Mouse (Mus musculus): ENCODE results near the gene Pdss1. TPM values are rescaled to one million over a fixed set of nuclear protein-coding genes. Genes with fewer than 3 reads are reported as not detected.
"Not testable (repeated sequence)": the region's sequence is repeated elsewhere in the genome, so short reads cannot be mapped to it uniquely, and the experiment has no call there.

Gene Pdss1
- polyA plus RNA-seq, 1 experiment from 2014 or later, result 21.9 TPM

GRCm38 (mm10) chr2:22894932-22895281 lies 415 bp upstream of the Pdss1 start:
- H3K9ac ChIP-seq, result peak overlapping the region; percentile 86
- peak overlapping the region; percentile 85 for H3K27ac ChIP-seq
- peak overlapping the region; percentile 93 for H3K4me3 ChIP-seq
- H3K9me3 ChIP-seq (replicated peaks), result no peaks in the 10 kb centered on the region
- peak overlapping the region; percentile 76 for H3K4me2 ChIP-seq
- WGBS (ENCODE audit: insufficient replicate concordance), result 14% methylated on average over 9 of the region's 9 CpGs
- no peaks in the 10 kb centered on the region for H3K27me3 ChIP-seq (replicated peaks)
- peaks cover 18% of the 10 kb centered on the region for H3K4me1 ChIP-seq
- H3K36me3 ChIP-seq, result peaks cover 8% of the 10 kb centered on the region
- ATAC-seq, result no peak

GRCm38 (mm10) chr2:22903947-22904346 lies 8.6 kb downstream of the Pdss1 start:
- H3K36me3 ChIP-seq, result peaks cover 74% of the 10 kb centered on the region
- no peaks in the 10 kb centered on the region for H3K9me3 ChIP-seq (replicated peaks)
- H3K4me3 ChIP-seq, result no peak overlapping the region
- WGBS (ENCODE audit: insufficient replicate concordance), result 37% methylated on average over 3 of the region's 3 CpGs
- peak; percentile 67; the same call in 1 of the 2 replicates for ATAC-seq
- no peak overlapping the region for H3K9ac ChIP-seq
- H3K27ac ChIP-seq, result no peak overlapping the region
- H3K4me2 ChIP-seq, result no peak overlapping the region
- H3K27me3 ChIP-seq (replicated peaks), result no peaks in the 10 kb centered on the region
- H3K4me1 ChIP-seq, result peaks cover 15% of the 10 kb centered on the region; the same call in 1 of the 2 replicates

- H3K36me3 ChIP-seq, result peaks cover 89% of the 10 kb centered on the region
- 86% methylated on average over 3 of the region's 3 CpGs for WGBS (ENCODE audit: insufficient replicate concordance)
Observed at GRCm38 (mm10) chr2:22914421-22914820, 19.1 kb downstream of the Pdss1 start.

GRCm38 (mm10) chr2:22918651-22919050 lies 23.3 kb downstream of the Pdss1 start:
- Histone ChIP-seq H3K27me3 (replicated peaks) (no peaks in the 10 kb centered on the region), H3K4me3 (no peak overlapping the region), H3K36me3 (peaks cover 76% of the 10 kb centered on the region), H3K9ac (no peak overlapping the region), H3K4me1 (no peaks in the 10 kb centered on the region), H3K27ac (no peak overlapping the region), H3K9me3 (replicated peaks) (no peaks in the 10 kb centered on the region), H3K4me2 (no peak overlapping the region)
- 79% methylated on average over 2 of the region's 2 CpGs for WGBS (ENCODE audit: insufficient replicate concordance)
- ATAC-seq, result no peak

More at GRCm38 (mm10) chr2:22914421-22914820, 19.1 kb downstream of the Pdss1 start:
- no peaks in the 10 kb centered on the region for H3K9me3 ChIP-seq (replicated peaks)
- no peaks in the 10 kb centered on the region for H3K27me3 ChIP-seq (replicated peaks)
- no peak for ATAC-seq
- H3K4me2 ChIP-seq, result no peak overlapping the region
- no peak overlapping the region for H3K9ac ChIP-seq
- no peak overlapping the region for H3K4me3 ChIP-seq
- H3K27ac ChIP-seq, result no peak overlapping the region
- H3K4me1 ChIP-seq, result no peaks in the 10 kb centered on the region

- H3K27me3 ChIP-seq (replicated peaks); H3K27ac ChIP-seq; H3K4me3 ChIP-seq; H3K4me1 ChIP-seq; ATAC-seq; H3K9ac ChIP-seq; H3K4me2 ChIP-seq; H3K9me3 ChIP-seq (replicated peaks): not testable (repeated sequence)
- peaks cover 49% of the 10 kb centered on the region for H3K36me3 ChIP-seq
- 83% methylated on average over 3 of the region's 3 CpGs for WGBS (ENCODE audit: insufficient replicate concordance)
Observed at GRCm38 (mm10) chr2:22925911-22926310, 30.6 kb downstream of the Pdss1 start.

GRCm38 (mm10) chr2:22928259-22928658 lies 32.9 kb downstream of the Pdss1 start:
- no peak for ATAC-seq
- H3K9ac ChIP-seq, result no peak overlapping the region

GRCm38 (mm10) chr2:22933556-22933955 lies 38.2 kb downstream of the Pdss1 start:
- H3K4me3 ChIP-seq, result no peak overlapping the region
- no peak overlapping the region for H3K27ac ChIP-seq
- H3K4me2 ChIP-seq, result no peak overlapping the region
- H3K27me3 ChIP-seq (replicated peaks), result no peaks in the 10 kb centered on the region
- 79% methylated on average over 1 of the region's 1 CpGs for WGBS (ENCODE audit: insufficient replicate concordance)
- no peak overlapping the region for H3K9ac ChIP-seq
- no peaks in the 10 kb centered on the region for H3K9me3 ChIP-seq (replicated peaks)
- H3K36me3 ChIP-seq, result peaks cover 81% of the 10 kb centered on the region
- no peaks in the 10 kb centered on the region for H3K4me1 ChIP-seq
- ATAC-seq, result no peak

More at GRCm38 (mm10) chr2:22928259-22928658, 32.9 kb downstream of the Pdss1 start:
- no peaks in the 10 kb centered on the region; the same call in 1 of the 2 replicates for H3K4me1 ChIP-seq
- no peaks in the 10 kb centered on the region for H3K9me3 ChIP-seq (replicated peaks)
- H3K27ac ChIP-seq, result no peak overlapping the region
- 73% methylated on average over 2 of the region's 2 CpGs for WGBS (ENCODE audit: insufficient replicate concordance)
- no peak overlapping the region for H3K4me3 ChIP-seq
- H3K36me3 ChIP-seq, result peaks cover 53% of the 10 kb centered on the region
- H3K4me2 ChIP-seq, result no peak overlapping the region
- no peaks in the 10 kb centered on the region for H3K27me3 ChIP-seq (replicated peaks)

- Histone ChIP-seq H3K27ac (no peak overlapping the region), H3K4me2 (no peak overlapping the region), H3K4me3 (no peak overlapping the region), H3K4me1 (peaks cover 8% of the 10 kb centered on the region), H3K27me3 (replicated peaks) (no peaks in the 10 kb centered on the region), H3K36me3 (peaks cover 31% of the 10 kb centered on the region), H3K9me3 (replicated peaks) (no peaks in the 10 kb centered on the region), H3K9ac (no peak overlapping the region)
- peak; percentile 66; the same call in 1 of the 2 replicates for ATAC-seq
- 23% methylated on average over 4 of the region's 4 CpGs for WGBS (ENCODE audit: insufficient replicate concordance)
Observed at GRCm38 (mm10) chr2:22949956-22950355, 54.6 kb downstream of the Pdss1 start.

GRCm38 (mm10) chr2:22954278-22954677 lies 59.0 kb downstream of the Pdss1 start:
- 75% methylated on average over 4 of the region's 4 CpGs for WGBS (ENCODE audit: insufficient replicate concordance)
- H3K4me1 ChIP-seq, result peaks cover 22% of the 10 kb centered on the region

GRCm38 (mm10) chr2:22955914-22956313 lies 60.6 kb downstream of the Pdss1 start:
- H3K4me1 ChIP-seq, result peaks cover 14% of the 10 kb centered on the region
- H3K27ac ChIP-seq, result no peak overlapping the region
- WGBS (ENCODE audit: insufficient replicate concordance), result 73% methylated on average over 5 of the region's 5 CpGs
- no peak overlapping the region for H3K4me2 ChIP-seq
- no peak overlapping the region for H3K4me3 ChIP-seq
- H3K36me3 ChIP-seq, result peaks cover 13% of the 10 kb centered on the region; the same call in 1 of the 2 replicates
- no peaks in the 10 kb centered on the region for H3K9me3 ChIP-seq (replicated peaks)
- H3K9ac ChIP-seq, result no peak overlapping the region
- no peaks in the 10 kb centered on the region for H3K27me3 ChIP-seq (replicated peaks)
- no peak for ATAC-seq

More at GRCm38 (mm10) chr2:22954278-22954677, 59.0 kb downstream of the Pdss1 start:
- H3K36me3 ChIP-seq, result peaks cover 16% of the 10 kb centered on the region
- H3K9ac ChIP-seq, result no peak overlapping the region
- H3K27ac ChIP-seq, result no peak overlapping the region
- ATAC-seq, result no peak
- no peak overlapping the region for H3K4me3 ChIP-seq
- H3K9me3 ChIP-seq (replicated peaks), result no peaks in the 10 kb centered on the region
- H3K27me3 ChIP-seq (replicated peaks), result no peaks in the 10 kb centered on the region
- H3K4me2 ChIP-seq, result no peak overlapping the region

GRCm38 (mm10) chr2:22957415-22957814 lies 62.1 kb downstream of the Pdss1 start:
- H3K4me1 ChIP-seq, result peaks cover 14% of the 10 kb centered on the region
- H3K9me3 ChIP-seq (replicated peaks), result no peaks in the 10 kb centered on the region
- no peak overlapping the region for H3K4me2 ChIP-seq
- ATAC-seq, result peak; percentile 77
- 86% methylated on average over 1 of the region's 1 CpGs for WGBS (ENCODE audit: insufficient replicate concordance)
- H3K9ac ChIP-seq, result no peak overlapping the region
- H3K27ac ChIP-seq, result no peak overlapping the region
- peaks cover 20% of the 10 kb centered on the region for H3K36me3 ChIP-seq
- H3K27me3 ChIP-seq (replicated peaks), result no peaks in the 10 kb centered on the region
- H3K4me3 ChIP-seq, result no peak overlapping the region

- Histone ChIP-seq H3K4me2 (no peak overlapping the region), H3K4me1 (peaks cover 12% of the 10 kb centered on the region), H3K9me3 (replicated peaks) (no peaks in the 10 kb centered on the region), H3K36me3 (peaks cover 12% of the 10 kb centered on the region), H3K4me3 (no peak overlapping the region), H3K27ac (no peak overlapping the region), H3K27me3 (replicated peaks) (no peaks in the 10 kb centered on the region), H3K9ac (no peak overlapping the region)
- WGBS (ENCODE audit: insufficient replicate concordance), result 87% methylated on average over 2 of the region's 2 CpGs
- ATAC-seq, result no peak
Observed at GRCm38 (mm10) chr2:22961681-22962080, 66.4 kb downstream of the Pdss1 start.

GRCm38 (mm10) chr2:22962242-22962641 lies 66.9 kb downstream of the Pdss1 start:
- H3K27me3 ChIP-seq (replicated peaks), result no peaks in the 10 kb centered on the region
- no peak overlapping the region for H3K27ac ChIP-seq
- peaks cover 10% of the 10 kb centered on the region for H3K36me3 ChIP-seq
- H3K9ac ChIP-seq, result no peak overlapping the region
- H3K4me2 ChIP-seq, result no peak overlapping the region
- WGBS (ENCODE audit: insufficient replicate concordance), result 84% methylated on average over 8 of the region's 8 CpGs
- no peak for ATAC-seq
- H3K9me3 ChIP-seq (replicated peaks), result no peaks in the 10 kb centered on the region
- peaks cover 9% of the 10 kb centered on the region for H3K4me1 ChIP-seq
- H3K4me3 ChIP-seq, result no peak overlapping the region
